Mouse (Mus musculus): Measurements from ENCODE around the gene Arhgef12.

DNA sequence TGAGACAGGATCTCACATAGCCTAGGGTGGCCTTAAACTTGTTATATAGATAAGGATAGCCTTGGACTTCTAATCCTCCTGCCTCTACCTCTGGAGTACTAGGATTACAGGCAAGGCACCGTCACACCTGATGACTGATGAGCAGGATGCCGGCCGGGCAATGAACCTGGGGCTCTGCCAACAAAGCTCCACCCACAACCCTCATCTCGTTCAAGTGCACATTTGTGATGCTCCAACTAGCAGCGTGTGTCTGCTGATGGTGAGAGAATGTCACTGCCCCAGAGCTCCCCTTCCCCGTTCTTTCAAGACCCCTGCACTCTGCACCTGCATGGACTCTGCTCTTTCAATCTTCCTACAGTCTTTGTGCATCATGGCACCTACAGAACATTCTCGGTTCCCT is 174.9 kb downstream of the Arhgef12 start:
- no peak for TF ChIP-seq CTCF (IDR thresholded peaks at IDR 0.05; ENCODE audit: low read depth)
- TF ChIP-seq EP300 (optimal IDR thresholded peaks at IDR 0.05), result no peak
